Mouse (Mus musculus): Measurements from ENCODE around the gene Afg3l1.
"Not testable (repeated sequence)": the region's sequence is repeated elsewhere in the genome, so short reads cannot be mapped to it uniquely, and the experiment has no call there.

The Afg3l1 gene

GRCm38 (mm10) chr8:123472991-123473390 is 4.7 kb upstream of the Afg3l1 start:
- DNase-seq: not testable (repeated sequence)

- DNase-seq: not testable (repeated sequence)
Measured at GRCm38 (mm10) chr8:123474549-123474948, 3.2 kb upstream of the Afg3l1 start.

GRCm38 (mm10) chr8:123476911-123477736 is 579 bp upstream of the Afg3l1 start:
- peak in 1 of 2 experiments; percentile 21 for DNase-seq

- DNase-seq: no peak
Measured at GRCm38 (mm10) chr8:123478456-123479218, 934 bp downstream of the Afg3l1 start.

GRCm38 (mm10) chr8:123482627-123483026 is 4.9 kb downstream of the Afg3l1 start:
- DNase-seq: no peak

- DNase-seq: no peak
Measured at GRCm38 (mm10) chr8:123491280-123492075, 13.8 kb downstream of the Afg3l1 start.

- DNase-seq: no peak
Measured at GRCm38 (mm10) chr8:123492898-123493297, 15.2 kb downstream of the Afg3l1 start.

GRCm38 (mm10) chr8:123497699-123498098 is 20.0 kb downstream of the Afg3l1 start:
- DNase-seq: no peak

- DNase-seq: peak; percentile 25 to 31
Measured at GRCm38 (mm10) chr8:123498963-123499362, 21.3 kb downstream of the Afg3l1 start.

- no peak for DNase-seq
Measured at GRCm38 (mm10) chr8:123499556-123499955, 21.9 kb downstream of the Afg3l1 start.

GRCm38 (mm10) chr8:123502192-123502591 is 24.5 kb downstream of the Afg3l1 start:
- no peak for DNase-seq

- DNase-seq: no peak
Measured at GRCm38 (mm10) chr8:123503801-123504467, 26.2 kb downstream of the Afg3l1 start.

GRCm38 (mm10) chr8:123504591-123505195 is 27.0 kb downstream of the Afg3l1 start:
- DNase-seq: no peak

- DNase-seq: no peak
Measured at GRCm38 (mm10) chr8:123505267-123505666, 27.6 kb downstream of the Afg3l1 start.

GRCm38 (mm10) chr8:123505695-123506094 is 28.0 kb downstream of the Afg3l1 start:
- DNase-seq: no peak

GRCm38 (mm10) chr8:123507153-123507552 is 29.4 kb downstream of the Afg3l1 start:
- DNase-seq: no peak

GRCm38 (mm10) chr8:123510819-123511218 is 33.1 kb downstream of the Afg3l1 start:
- no peak for DNase-seq

- peak in 1 of 2 experiments; percentile 27 for DNase-seq
Measured at GRCm38 (mm10) chr8:123514136-123514535, 36.4 kb downstream of the Afg3l1 start.

- peak; percentile 42 to 67 for DNase-seq
Measured at GRCm38 (mm10) chr8:123514781-123515539, 37.3 kb downstream of the Afg3l1 start, which contains the start of gene Dbndd1. Gene Dbndd1, minus strand, starts transcription at chr8:123515463.

- DNase-seq: no peak
Measured at GRCm38 (mm10) chr8:123515540-123515897, 37.8 kb downstream of the Afg3l1 start.

GRCm38 (mm10) chr8:123516596-123516995 is 38.9 kb downstream of the Afg3l1 start:
- no peak for DNase-seq

Measured in cerebellum, postnatal 36 days (tissue).